Mouse (Mus musculus): ENCODE data around the gene Wrb. TPM values are rescaled to one million over a fixed set of nuclear protein-coding genes. Genes with fewer than 3 reads are reported as not detected.
"Not testable (repeated sequence)": the region's sequence is repeated elsewhere in the genome, so short reads cannot be mapped to it uniquely, and the experiment has no call there.

The Wrb gene
- polyA plus RNA-seq, 1 experiment from 2014 or later: 175 TPM

GRCm38 (mm10) chr16:96128466-96128865 is 16.7 kb upstream of the Wrb start:
- peak overlapping the region; percentile 86 for H3K9ac ChIP-seq (replicated peaks)
- 0% methylated on average over 9 of the region's 9 CpGs for WGBS
- H3K4me2 ChIP-seq (replicated peaks): peak overlapping the region; percentile 58
- H3K4me3 ChIP-seq: peak overlapping the region; percentile 96
- H3K27me3 ChIP-seq: no peaks in the 10 kb centered on the region
- no peaks in the 10 kb centered on the region for H3K9me3 ChIP-seq
- ATAC-seq (replicated peaks): no peak
- peaks cover 22% of the 10 kb centered on the region for H3K36me3 ChIP-seq
- H3K27ac ChIP-seq (replicated peaks): peak overlapping the region; percentile 99
- peaks cover 38% of the 10 kb centered on the region for H3K4me1 ChIP-seq

- H3K27me3 ChIP-seq; H3K27ac ChIP-seq (replicated peaks); H3K9me3 ChIP-seq; H3K36me3 ChIP-seq; H3K9ac ChIP-seq (replicated peaks): not testable (repeated sequence)
- Histone ChIP-seq H3K4me2 (replicated peaks) (peak overlapping the region; percentile 17; the same call in 1 of the 2 replicates), H3K4me1 (peaks cover 30% of the 10 kb centered on the region), H3K4me3 (peak overlapping the region; percentile 97)
- 29% methylated on average over 6 of the region's 6 CpGs for WGBS
- peak; percentile 36 for ATAC-seq (replicated peaks)
These were observed 478 bp upstream of the Wrb start for GRCm38 (mm10) chr16:96144748-96145109.

- Histone ChIP-seq H3K4me2 (replicated peaks) (peak overlapping the region; percentile 75), H3K4me1 (peaks cover 30% of the 10 kb centered on the region), H3K4me3 (peak overlapping the region; percentile 97), H3K36me3 (no peaks in the 10 kb centered on the region), H3K9ac (replicated peaks) (peak overlapping the region; percentile 81), H3K27ac (replicated peaks) (peak overlapping the region; percentile 80), H3K27me3 (no peaks in the 10 kb centered on the region), H3K9me3 (no peaks in the 10 kb centered on the region)
- under 1% methylated on average over 5 of the region's 5 CpGs for WGBS
- ATAC-seq (replicated peaks): no peak; the same call in 1 of the 2 replicates
These were observed 607 bp downstream of the Wrb start for GRCm38 (mm10) chr16:96145814-96146213.

GRCm38 (mm10) chr16:96148834-96149233 is 3.6 kb downstream of the Wrb start:
- no peak for ATAC-seq (replicated peaks)
- Histone ChIP-seq H3K4me3 (no peak overlapping the region), H3K4me2 (replicated peaks) (no peak overlapping the region), H3K36me3 (peaks cover 14% of the 10 kb centered on the region; the same call in 1 of the 2 replicates), H3K9me3 (no peaks in the 10 kb centered on the region), H3K9ac (replicated peaks) (no peak overlapping the region), H3K27me3 (no peaks in the 10 kb centered on the region), H3K27ac (replicated peaks) (no peak overlapping the region), H3K4me1 (peaks cover 34% of the 10 kb centered on the region)
- 82% methylated on average over 6 of the region's 6 CpGs for WGBS

GRCm38 (mm10) chr16:96149311-96149710 is 4.1 kb downstream of the Wrb start:
- Histone ChIP-seq H3K27me3 (no peaks in the 10 kb centered on the region), H3K9ac (replicated peaks) (no peak overlapping the region), H3K9me3 (no peaks in the 10 kb centered on the region), H3K4me3 (no peak overlapping the region), H3K4me2 (replicated peaks) (no peak overlapping the region), H3K36me3 (peaks cover 19% of the 10 kb centered on the region; the same call in 1 of the 2 replicates), H3K27ac (replicated peaks) (no peak overlapping the region), H3K4me1 (peaks cover 34% of the 10 kb centered on the region)
- 77% methylated on average over 9 of the region's 9 CpGs for WGBS
- ATAC-seq (replicated peaks): no peak

GRCm38 (mm10) chr16:96150995-96151394 is 5.8 kb downstream of the Wrb start:
- 74% methylated on average over 4 of the region's 4 CpGs for WGBS
- H3K4me2 ChIP-seq (replicated peaks): no peak overlapping the region
- H3K4me1 ChIP-seq: peaks cover 31% of the 10 kb centered on the region
- H3K9ac ChIP-seq (replicated peaks): no peak overlapping the region
- ATAC-seq (replicated peaks): no peak
- no peaks in the 10 kb centered on the region for H3K27me3 ChIP-seq
- no peak overlapping the region for H3K4me3 ChIP-seq
- H3K36me3 ChIP-seq: peaks cover 24% of the 10 kb centered on the region; the same call in 1 of the 2 replicates
- H3K9me3 ChIP-seq: no peaks in the 10 kb centered on the region
- H3K27ac ChIP-seq (replicated peaks): no peak overlapping the region

GRCm38 (mm10) chr16:96151551-96151950 is 6.3 kb downstream of the Wrb start:
- Histone ChIP-seq H3K27me3 (no peaks in the 10 kb centered on the region), H3K4me1 (peaks cover 25% of the 10 kb centered on the region), H3K36me3 (peaks cover 26% of the 10 kb centered on the region; the same call in 1 of the 2 replicates), H3K27ac (replicated peaks) (no peak overlapping the region), H3K4me3 (no peak overlapping the region), H3K4me2 (replicated peaks) (no peak overlapping the region), H3K9me3 (no peaks in the 10 kb centered on the region), H3K9ac (replicated peaks) (no peak overlapping the region)
- 0 out of 2 replicates have a peak, but pooled peaks have one; percentile 42 for ATAC-seq (replicated peaks)
- WGBS: 22% methylated on average over 9 of the region's 9 CpGs

- Histone ChIP-seq H3K9me3 (no peaks in the 10 kb centered on the region), H3K4me3 (no peak overlapping the region), H3K27me3 (no peaks in the 10 kb centered on the region), H3K4me2 (replicated peaks) (no peak overlapping the region), H3K36me3 (peaks cover 26% of the 10 kb centered on the region; the same call in 1 of the 2 replicates), H3K27ac (replicated peaks) (no peak overlapping the region), H3K9ac (replicated peaks) (no peak overlapping the region), H3K4me1 (peaks cover 23% of the 10 kb centered on the region)
- no peak for ATAC-seq (replicated peaks)
- WGBS: 97% methylated on average over 2 of the region's 2 CpGs
These were observed 9.3 kb downstream of the Wrb start for GRCm38 (mm10) chr16:96154476-96154875.

GRCm38 (mm10) chr16:96156019-96156418 is 10.8 kb downstream of the Wrb start:
- ATAC-seq (replicated peaks): no peak
- no peaks in the 10 kb centered on the region for H3K9me3 ChIP-seq
- no peak overlapping the region for H3K4me3 ChIP-seq
- WGBS: 73% methylated on average over 8 of the region's 8 CpGs
- H3K27me3 ChIP-seq: no peaks in the 10 kb centered on the region
- no peak overlapping the region for H3K27ac ChIP-seq (replicated peaks)
- H3K4me2 ChIP-seq (replicated peaks): no peak overlapping the region
- H3K36me3 ChIP-seq: peaks cover 26% of the 10 kb centered on the region; the same call in 1 of the 2 replicates
- H3K4me1 ChIP-seq: peaks cover 26% of the 10 kb centered on the region
- no peak overlapping the region for H3K9ac ChIP-seq (replicated peaks)

- Histone ChIP-seq H3K36me3 (peaks cover 25% of the 10 kb centered on the region; the same call in 1 of the 2 replicates), H3K4me1 (peaks cover 22% of the 10 kb centered on the region), H3K4me2 (replicated peaks) (no peak overlapping the region), H3K4me3 (no peak overlapping the region), H3K27me3 (no peaks in the 10 kb centered on the region), H3K9me3 (no peaks in the 10 kb centered on the region), H3K27ac (replicated peaks) (no peak overlapping the region; the same call in 1 of the 2 replicates), H3K9ac (replicated peaks) (no peak overlapping the region)
- ATAC-seq (replicated peaks): no peak
- 86% methylated on average over 11 of the region's 11 CpGs for WGBS
These were observed 12.0 kb downstream of the Wrb start for GRCm38 (mm10) chr16:96157171-96157570.

- Histone ChIP-seq H3K9ac (replicated peaks) (peak overlapping the region; percentile 69), H3K4me3 (peak overlapping the region; percentile 41), H3K4me1 (peaks cover 22% of the 10 kb centered on the region), H3K36me3 (peaks cover 13% of the 10 kb centered on the region; the same call in 1 of the 2 replicates), H3K4me2 (replicated peaks) (peak overlapping the region; percentile 71), H3K9me3 (no peaks in the 10 kb centered on the region), H3K27ac (replicated peaks) (no peak overlapping the region; the same call in 1 of the 2 replicates), H3K27me3 (no peaks in the 10 kb centered on the region)
- WGBS: 61% methylated on average over 12 of the region's 12 CpGs
- ATAC-seq (replicated peaks): no peak
These were observed 13.4 kb downstream of the Wrb start for GRCm38 (mm10) chr16:96158511-96159080.

GRCm38 (mm10) chr16:96159091-96159731 is 14.0 kb downstream of the Wrb start:
- peak; percentile 73 for ATAC-seq (replicated peaks)
- peak overlapping the region; percentile 71 for H3K4me2 ChIP-seq (replicated peaks)
- H3K9me3 ChIP-seq: no peaks in the 10 kb centered on the region
- peak overlapping the region; percentile 35 for H3K27ac ChIP-seq (replicated peaks)
- no peaks in the 10 kb centered on the region for H3K27me3 ChIP-seq
- peaks cover 22% of the 10 kb centered on the region for H3K4me1 ChIP-seq
- WGBS: under 1% methylated on average over 67 of the region's 67 CpGs
- H3K36me3 ChIP-seq: peaks cover 9% of the 10 kb centered on the region; the same call in 1 of the 2 replicates
- H3K4me3 ChIP-seq: peak overlapping the region; percentile 41
- H3K9ac ChIP-seq (replicated peaks): peak overlapping the region; percentile 69

Data from forebrain, embryonic 15.5 days (tissue).